Mouse (Mus musculus) forebrain, embryonic 16.5 days (tissue): Measurements from ENCODE around the gene Cdca7. TPM values are rescaled to one million over a fixed set of nuclear protein-coding genes. Genes with fewer than 3 reads are reported as not detected.

Experiments used
- ATAC-seq: fragments of 200-750 bp; cut with Nextera tagmentation; 2 replicates; pipeline ENCODE4 v1.8.0; 2017; ENCODE audit warnings: mild to moderate bottlenecking, moderate library complexity
- H3K27ac ChIP-seq: fragments of 300-500 bp; sonication (generic); 2 replicates; pipeline ENCODE4 v1.5.1; 2014; ENCODE audit warnings: low read length, control low read depth
- H3K27me3 ChIP-seq: fragments of 300-500 bp; sonication (generic); replicated peaks from 2 replicates; pipeline ENCODE4 v1.6.1; 2014; ENCODE audit warnings: low read length; ENCODE audit not compliant: control insufficient read depth, insufficient read depth
- H3K36me3 ChIP-seq: fragments of 300-500 bp; sonication (generic); 2 replicates; pipeline ENCODE4 v1.6.1; 2014; ENCODE audit not compliant: control insufficient read depth, insufficient read depth
- H3K4me1 ChIP-seq: fragments of 300-500 bp; sonication (generic); replicated peaks from 2 replicates; pipeline ENCODE4 v1.6.1; 2014; ENCODE audit warnings: low read length; ENCODE audit not compliant: control insufficient read depth, insufficient read depth
- H3K4me2 ChIP-seq: fragments of 300-500 bp; sonication (generic); 2 replicates; pipeline ENCODE4 v1.6.1; 2014; ENCODE audit warnings: mild to moderate bottlenecking, low read length, control low read depth
- H3K4me3 ChIP-seq: fragments of 300-500 bp; sonication (generic); replicated peaks from 2 replicates; pipeline ENCODE4 v1.5.1; 2014; ENCODE audit warnings: mild to moderate bottlenecking, low read length, control low read depth
- H3K9ac ChIP-seq: fragments of 300-500 bp; sonication (generic); replicated peaks from 2 replicates; pipeline ENCODE4 v1.6.1; 2014; ENCODE audit warnings: low read depth, low read length, control low read depth
- H3K9me3 ChIP-seq: fragments of 300-500 bp; sonication (generic); 2 replicates; pipeline ENCODE4 v1.6.1; 2016; ENCODE audit warnings: low read length; ENCODE audit not compliant: control insufficient read depth
- WGBS: fragments of 180-500 bp; shearing (Covaris S2); extraction: QIAGEN DNeasy Blood & Tissue Kit; methylation state at CpG from one replicate; pipeline ENCODE4 v1.1.7; 2014; 5-methylcytosine and 5-hydroxymethylcytosine counted together
- polyA plus RNA-seq: library from polyadenylated mRNA; unstranded; fragments of >200 nt; fragmentation: Nextera tagmentation; extraction: Ambion mirVana; gene quantifications from 2 replicates; pipeline ENCODE4 v1.2.1, GENCODE M21; 2015

The Cdca7 gene
- polyA plus RNA-seq, 1 experiment from 2014 or later: 98.8 TPM

DNA sequence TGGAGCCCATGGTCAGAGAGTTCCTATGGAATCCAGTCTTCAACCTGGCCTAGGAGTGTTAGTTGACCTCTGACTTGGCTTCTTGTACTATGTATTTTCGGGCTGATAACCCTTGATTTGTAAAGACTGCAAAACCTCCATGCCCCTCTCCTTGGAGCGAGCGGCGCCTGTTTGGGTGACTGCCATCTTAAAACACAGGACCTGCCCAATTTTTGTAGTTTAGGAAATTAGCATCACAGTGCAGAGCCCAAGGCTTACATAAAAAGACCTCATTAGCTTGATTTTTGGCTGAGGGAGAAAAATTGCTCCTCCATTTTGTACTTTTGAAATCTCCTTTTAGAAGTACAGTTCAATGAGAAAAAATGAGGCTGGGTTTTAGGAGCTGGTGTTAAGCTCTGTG is 2.2 kb downstream of the Cdca7 start:
- 22% methylated on average over 4 of the region's 4 CpGs for WGBS
- H3K4me3 ChIP-seq: peak overlapping the region; percentile 81

DNA sequence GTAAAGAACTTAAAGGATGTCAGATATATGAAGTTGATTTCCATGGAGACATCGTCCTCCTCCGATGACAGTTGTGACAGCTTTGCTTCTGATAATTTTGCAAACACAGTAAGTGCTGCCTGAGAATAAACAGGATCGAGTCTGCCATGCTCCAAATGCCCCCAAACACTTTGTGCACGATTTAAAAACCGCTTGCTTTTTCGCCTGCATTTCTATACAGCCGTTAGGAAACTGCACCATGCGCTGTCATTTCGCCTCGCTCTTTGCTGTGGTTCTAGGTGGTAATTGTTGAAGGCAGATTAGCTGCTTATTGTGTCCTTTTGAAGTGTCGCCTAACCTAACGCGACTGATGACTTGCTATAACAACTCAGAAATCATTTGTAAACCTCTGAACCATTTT is 3.0 kb downstream of the Cdca7 start:
- no peaks in the 10 kb centered on the region for H3K27me3 ChIP-seq
- H3K4me2 ChIP-seq: peak overlapping the region; percentile 71
- peak overlapping the region; percentile 8 for H3K27ac ChIP-seq
- H3K9ac ChIP-seq: peak overlapping the region; percentile 31; the same call in 1 of the 2 replicates
- ATAC-seq: no peak
- peaks cover 7% of the 10 kb centered on the region for H3K36me3 ChIP-seq
- H3K9me3 ChIP-seq: no peaks in the 10 kb centered on the region
- peak overlapping the region; percentile 81 for H3K4me3 ChIP-seq
- H3K4me1 ChIP-seq: peaks cover 40% of the 10 kb centered on the region
- 16% methylated on average over 13 of the region's 13 CpGs for WGBS

More for the DNA sequence above, 2.2 kb downstream of the Cdca7 start:
- Histone ChIP-seq H3K36me3 (0 out of 2 replicates have a peak, but pooled peaks cover 3% of the 10 kb centered on the region), H3K4me1 (peaks cover 40% of the 10 kb centered on the region), H3K4me2 (peak overlapping the region; percentile 71), H3K27me3 (no peaks in the 10 kb centered on the region), H3K9me3 (no peaks in the 10 kb centered on the region), H3K27ac (peak overlapping the region; percentile 62), H3K9ac (peak overlapping the region; percentile 0; the same call in 1 of the 2 replicates)
- peak; percentile 58 for ATAC-seq

DNA sequence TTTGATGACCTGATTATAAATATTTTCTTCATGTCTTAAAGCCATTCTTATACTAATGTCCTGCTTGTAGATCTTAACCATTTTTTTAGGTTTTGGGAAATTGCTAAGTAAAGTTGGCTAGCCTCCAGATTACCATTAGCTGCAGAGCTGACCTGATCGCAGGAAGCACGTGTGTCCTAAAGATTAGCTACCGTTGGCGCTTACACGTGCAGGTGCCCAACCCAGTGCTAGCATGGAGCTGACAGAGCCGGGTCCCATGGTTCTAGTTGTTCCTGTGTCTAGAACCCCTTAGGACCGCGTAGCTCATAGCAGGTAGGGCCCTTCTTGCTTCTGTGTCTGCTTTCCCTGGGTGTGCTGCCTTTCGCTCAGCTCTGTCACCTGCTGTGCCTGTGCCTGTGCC is 3.9 kb downstream of the Cdca7 start:
- H3K27ac ChIP-seq: no peak overlapping the region
- no peak overlapping the region for H3K9ac ChIP-seq
- no peaks in the 10 kb centered on the region for H3K9me3 ChIP-seq
- H3K4me1 ChIP-seq: peaks cover 39% of the 10 kb centered on the region
- 0 out of 2 replicates have a peak overlapping the region, but pooled peaks have one; percentile 7 for H3K4me3 ChIP-seq
- no peak for ATAC-seq
- H3K4me2 ChIP-seq: peak overlapping the region; percentile 43
- WGBS: 70% methylated on average over 9 of the region's 9 CpGs
- peaks cover 8% of the 10 kb centered on the region for H3K36me3 ChIP-seq
- no peaks in the 10 kb centered on the region for H3K27me3 ChIP-seq

GRCm38 (mm10) chr2:72491650-72492049 is 15.7 kb downstream of the Cdca7 start:
- peaks cover 5% of the 10 kb centered on the region; the same call in 1 of the 2 replicates for H3K4me1 ChIP-seq
- no peaks in the 10 kb centered on the region for H3K27me3 ChIP-seq
- H3K4me3 ChIP-seq: no peak overlapping the region
- 47% methylated on average over 7 of the region's 7 CpGs for WGBS
- no peaks in the 10 kb centered on the region for H3K9me3 ChIP-seq
- no peak overlapping the region for H3K27ac ChIP-seq
- no peaks in the 10 kb centered on the region for H3K36me3 ChIP-seq
- ATAC-seq: no peak
- no peak overlapping the region for H3K4me2 ChIP-seq
- no peak overlapping the region for H3K9ac ChIP-seq

DNA sequence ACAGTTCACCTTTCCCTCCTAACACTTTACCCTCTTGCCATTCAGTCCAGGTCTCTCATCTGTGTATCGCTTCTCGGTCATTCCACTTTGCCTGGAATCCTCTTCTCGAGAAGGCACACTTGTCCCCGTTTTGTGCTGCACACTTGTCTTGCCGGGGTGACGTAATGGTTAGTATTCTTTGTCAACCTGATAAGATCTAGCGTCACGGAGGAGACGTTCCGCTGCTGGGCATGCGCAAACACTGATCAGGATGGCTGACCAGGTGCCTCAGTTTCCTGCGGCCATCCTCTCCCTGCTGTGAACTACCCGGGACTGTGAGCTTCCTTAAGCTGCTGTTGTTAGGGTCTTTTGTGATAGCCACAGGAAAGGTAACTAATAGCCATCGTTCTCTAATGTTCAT is 17.1 kb downstream of the Cdca7 start:
- no peak overlapping the region; the same call in 1 of the 2 replicates for H3K4me2 ChIP-seq
- no peaks in the 10 kb centered on the region for H3K36me3 ChIP-seq
- WGBS: 47% methylated on average over 14 of the region's 14 CpGs
- no peak overlapping the region for H3K4me3 ChIP-seq
- H3K27me3 ChIP-seq: peaks cover 3% of the 10 kb centered on the region; the same call in 1 of the 2 replicates
- H3K9ac ChIP-seq: no peak overlapping the region
- peaks cover 5% of the 10 kb centered on the region; the same call in 1 of the 2 replicates for H3K4me1 ChIP-seq
- H3K9me3 ChIP-seq: no peaks in the 10 kb centered on the region
- no peak for ATAC-seq
- H3K27ac ChIP-seq: no peak overlapping the region

GRCm38 (mm10) chr2:72499074-72499721 is 23.2 kb downstream of the Cdca7 start:
- Histone ChIP-seq H3K27me3 (peaks cover 3% of the 10 kb centered on the region; the same call in 1 of the 2 replicates), H3K4me1 (peaks cover 13% of the 10 kb centered on the region), H3K36me3 (no peaks in the 10 kb centered on the region), H3K9me3 (no peaks in the 10 kb centered on the region), H3K4me2 (peak overlapping the region; percentile 50), H3K9ac (peak overlapping the region; percentile 47), H3K4me3 (peak overlapping the region; percentile 25), H3K27ac (no peak overlapping the region)
- WGBS: 3% methylated on average over 23 of the region's 23 CpGs
- peak; percentile 42; the same call in 1 of the 2 replicates for ATAC-seq

DNA sequence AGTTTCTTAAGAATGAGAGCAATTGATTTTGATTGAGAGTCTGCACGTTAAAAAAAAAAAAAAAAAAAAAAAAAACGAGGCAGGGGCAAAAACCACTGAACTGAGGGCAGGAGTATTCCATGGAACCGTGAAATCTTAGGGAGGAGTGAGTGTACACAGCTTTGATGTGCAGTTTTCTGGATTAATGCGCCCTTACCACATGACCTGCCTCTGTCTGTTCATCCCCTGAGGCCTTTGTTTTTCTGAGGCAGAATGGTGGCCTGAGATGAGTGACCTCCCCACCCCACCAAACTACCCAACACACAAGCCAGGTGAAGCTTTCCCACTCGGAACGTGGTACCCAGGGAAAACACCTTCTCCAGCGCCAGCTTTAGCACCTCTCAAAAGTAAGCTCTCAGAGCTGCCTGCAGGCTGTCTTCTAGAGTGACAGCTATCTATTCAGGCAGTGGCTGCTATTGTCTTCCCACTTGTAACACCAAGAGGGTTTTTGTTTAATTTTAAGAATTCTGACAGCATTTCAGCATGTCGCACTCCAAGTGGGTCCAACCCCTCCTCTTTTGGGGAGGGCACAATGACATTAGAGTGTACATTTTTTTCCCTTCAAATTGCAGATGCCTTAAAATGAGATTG is 23.9 kb downstream of the Cdca7 start:
- H3K36me3 ChIP-seq: no peaks in the 10 kb centered on the region
- H3K27ac ChIP-seq: no peak overlapping the region
- peaks cover 3% of the 10 kb centered on the region; the same call in 1 of the 2 replicates for H3K27me3 ChIP-seq
- no peaks in the 10 kb centered on the region for H3K9me3 ChIP-seq
- H3K4me1 ChIP-seq: peaks cover 13% of the 10 kb centered on the region
- H3K9ac ChIP-seq: no peak overlapping the region
- H3K4me3 ChIP-seq: no peak overlapping the region
- 14% methylated on average over 8 of the region's 8 CpGs for WGBS
- no peak overlapping the region; the same call in 1 of the 2 replicates for H3K4me2 ChIP-seq
- ATAC-seq: peak; percentile 59

- Histone ChIP-seq H3K9ac (no peak overlapping the region), H3K9me3 (no peaks in the 10 kb centered on the region), H3K27me3 (peaks cover 3% of the 10 kb centered on the region; the same call in 1 of the 2 replicates), H3K4me2 (no peak overlapping the region), H3K4me3 (no peak overlapping the region), H3K36me3 (no peaks in the 10 kb centered on the region), H3K4me1 (peaks cover 15% of the 10 kb centered on the region), H3K27ac (no peak overlapping the region)
- ATAC-seq: no peak
- WGBS: 84% methylated on average over 16 of the region's 16 CpGs
Measured at GRCm38 (mm10) chr2:72502041-72502813, 26.3 kb downstream of the Cdca7 start.

DNA sequence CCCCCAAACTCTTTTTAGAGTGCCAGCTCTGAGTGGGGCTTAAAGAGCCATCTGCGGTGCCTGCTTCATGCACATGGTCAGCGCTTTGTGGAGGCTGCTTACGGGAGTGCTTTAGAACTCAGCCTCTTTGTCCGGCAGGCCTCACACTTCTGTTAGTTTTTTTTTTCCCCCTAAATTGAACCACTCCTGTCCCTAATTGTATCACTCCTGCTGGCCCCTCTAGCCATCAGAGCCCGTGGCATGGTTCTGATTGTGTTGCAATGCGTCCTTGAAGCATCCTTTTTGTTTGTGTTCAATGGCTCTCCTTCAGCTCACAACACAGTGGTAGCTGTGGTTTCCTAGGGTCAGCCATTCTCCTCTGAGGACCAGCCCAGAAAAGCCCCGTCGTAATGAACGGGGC is 27.7 kb downstream of the Cdca7 start:
- H3K27me3 ChIP-seq: no peaks in the 10 kb centered on the region
- H3K27ac ChIP-seq: no peak overlapping the region
- H3K36me3 ChIP-seq: no peaks in the 10 kb centered on the region
- ATAC-seq: no peak
- peaks cover 24% of the 10 kb centered on the region for H3K4me1 ChIP-seq
- H3K4me2 ChIP-seq: no peak overlapping the region
- WGBS: 13% methylated on average over 9 of the region's 9 CpGs
- H3K4me3 ChIP-seq: no peak overlapping the region
- no peak overlapping the region for H3K9ac ChIP-seq
- H3K9me3 ChIP-seq: no peaks in the 10 kb centered on the region
